In the genomic region with DNA sequence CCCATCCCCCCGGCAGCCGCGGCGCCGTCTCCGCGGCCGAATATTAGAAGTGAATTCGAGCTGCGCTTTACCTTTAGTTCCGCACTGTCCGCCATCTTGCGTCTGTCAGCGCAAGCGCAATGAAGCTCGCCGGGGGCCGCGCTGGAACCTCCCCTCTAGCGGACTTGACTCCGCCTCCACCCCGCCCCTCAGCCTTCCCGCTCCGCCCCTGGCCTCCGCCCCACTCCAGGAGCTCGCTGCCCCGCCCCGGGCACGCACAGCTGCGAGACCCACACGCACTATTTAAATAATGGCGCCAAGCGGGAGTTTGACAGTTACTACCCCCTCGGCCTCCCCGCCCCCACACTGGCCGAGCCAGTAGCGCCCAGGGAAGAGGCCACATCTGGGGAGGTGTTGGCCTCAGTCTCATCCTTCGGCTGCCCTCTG, we compare ENCODE assay signal across 8 mouse cellular contexts. TPM values are rescaled to one million over a fixed set of nuclear protein-coding genes. Genes with fewer than 3 reads are reported as not detected.
DNase-seq lines count a peak whose midpoint lies in the region; ATAC-seq and TF ChIP-seq lines count a peak whose summit lies in the region.

No protein-coding gene starts in this region.

- under 1% methylated on average over 38 of the region's 38 CpGs for WGBS in bone marrow, adult 2 months
- 1% methylated on average over 38 of the region's 38 CpGs for WGBS in embryonic facial prominence, embryonic 15.5 days
- WGBS in limb, embryonic 14.5 days = under 1% methylated on average over 22 of the region's 38 CpGs
- WGBS in midbrain, postnatal 0 days = under 1% methylated on average over 38 of the region's 38 CpGs

- H3K4me2 ChIP-seq in embryonic facial prominence, embryonic 15.5 days (replicated peaks) = peak overlapping the region; percentile 83
- H3K4me2 ChIP-seq in limb, embryonic 14.5 days (replicated peaks; ENCODE audit: low read depth, low read length, severe bottlenecking) = peak overlapping the region; percentile 81
- H3K4me2 ChIP-seq in midbrain, postnatal 0 days (ENCODE audit: low read depth, low read length, poor library complexity, severe bottlenecking) = peak overlapping the region; percentile 74

- H3K9ac ChIP-seq in embryonic facial prominence, embryonic 15.5 days = peak overlapping the region; percentile 89
- peak overlapping the region; percentile 87 for H3K9ac ChIP-seq in limb, embryonic 14.5 days (ENCODE audit: low read depth, low read length, severe bottlenecking)
- H3K9ac ChIP-seq in midbrain, postnatal 0 days (replicated peaks; ENCODE audit: low read length, poor library complexity, severe bottlenecking) = peak overlapping the region; percentile 91

- H3K36me3 ChIP-seq in embryonic facial prominence, embryonic 15.5 days = no peaks in the 10 kb centered on the region
- no peaks in the 10 kb centered on the region for H3K36me3 ChIP-seq in limb, embryonic 14.5 days (ENCODE audit: control insufficient read depth, insufficient read depth, low read length)
- no peaks in the 10 kb centered on the region for H3K36me3 ChIP-seq in midbrain, postnatal 0 days (ENCODE audit: insufficient read depth, low read length)

- DNase-seq in 416B (ENCODE audit: low read depth) = peak; percentile 95
- DNase-seq in heart, adult 8-10 months (ENCODE audit: low spot score) = peak; percentile 97
- DNase-seq in kidney, adult 9 months = peak; percentile 97
- peak; percentile 96 for DNase-seq in limb, embryonic 14.5 days (ENCODE audit: low spot score)
- DNase-seq in midbrain, postnatal 0 days (ENCODE audit: low spot score) = peak; percentile 97
- peak; percentile 99 for DNase-seq in spleen, postnatal 14 days (ENCODE audit: low spot score in 2 of 2)

- no peaks in the 10 kb centered on the region for H3K27me3 ChIP-seq in embryonic facial prominence, embryonic 15.5 days
- H3K27me3 ChIP-seq in limb, embryonic 14.5 days (ENCODE audit: control insufficient read depth, insufficient read depth, low read length) = no peaks in the 10 kb centered on the region
- H3K27me3 ChIP-seq in midbrain, postnatal 0 days (ENCODE audit: insufficient read depth, low read length) = no peaks in the 10 kb centered on the region

- no peaks in the 10 kb centered on the region for H3K9me3 ChIP-seq in embryonic facial prominence, embryonic 15.5 days (replicated peaks)
- H3K9me3 ChIP-seq in limb, embryonic 14.5 days (ENCODE audit: control insufficient read depth, low read length) = no peaks in the 10 kb centered on the region
- 0 out of 2 replicates have a peak, but pooled peaks cover 5% of the 10 kb centered on the region for H3K9me3 ChIP-seq in midbrain, postnatal 0 days (ENCODE audit: low read length)

- H3K27ac ChIP-seq in bone marrow, adult 2 months (ENCODE audit: control insufficient read depth, insufficient read depth, low read depth, low read length, poor library complexity) = peak overlapping the region; percentile 98
- H3K27ac ChIP-seq in embryonic facial prominence, embryonic 15.5 days (replicated peaks) = peak overlapping the region; percentile 99
- H3K27ac ChIP-seq in limb, embryonic 14.5 days (replicated peaks; ENCODE audit: low read depth, low read length) = peak overlapping the region; percentile 94
- H3K27ac ChIP-seq in midbrain, postnatal 0 days (ENCODE audit: low read depth, low read length) = peak overlapping the region; percentile 87

- ATAC-seq in embryonic facial prominence, embryonic 15.5 days (ENCODE audit: insufficient number of reproducible peaks, low FRiP score, low TSS enrichment, low read depth) = peak; percentile 97
- ATAC-seq in limb, embryonic 14.5 days (ENCODE audit: low FRiP score, low read depth) = peak; percentile 94
- peak; percentile 97 for ATAC-seq in midbrain, postnatal 0 days (ENCODE audit: low FRiP score)

- peak; percentile 84 for TF ChIP-seq POLR2A in bone marrow, adult 2 months (IDR thresholded peaks at IDR 0.05; ENCODE audit: borderline replicate concordance, control insufficient read depth, low read depth, low read length)
- TF ChIP-seq POLR2A in limb, embryonic 14.5 days (IDR thresholded peaks at IDR 0.05; ENCODE audit: borderline replicate concordance, extremely low read depth, insufficient read depth, insufficient read length) = peak; percentile 76; the same call in 1 of the 2 replicates

- H3K4me3 ChIP-seq in bone marrow, adult 2 months (replicated peaks; ENCODE audit: control insufficient read depth, low read depth, low read length) = peak overlapping the region; percentile 98
- peak overlapping the region; percentile 100 for H3K4me3 ChIP-seq in embryonic facial prominence, embryonic 15.5 days (replicated peaks)
- peak overlapping the region; percentile 91 for H3K4me3 ChIP-seq in limb, embryonic 14.5 days (replicated peaks; ENCODE audit: low read length)
- H3K4me3 ChIP-seq in midbrain, postnatal 0 days (ENCODE audit: low read depth, low read length) = peak overlapping the region; percentile 96

- H3K4me1 ChIP-seq in bone marrow, adult 2 months (ENCODE audit: control insufficient read depth, insufficient read depth, low read length) = no peaks in the 10 kb centered on the region
- H3K4me1 ChIP-seq in embryonic facial prominence, embryonic 15.5 days = peaks cover 20% of the 10 kb centered on the region
- H3K4me1 ChIP-seq in limb, embryonic 14.5 days (ENCODE audit: control insufficient read depth, insufficient read depth, low read length) = peaks cover 8% of the 10 kb centered on the region
- H3K4me1 ChIP-seq in midbrain, postnatal 0 days (ENCODE audit: insufficient read depth, low read length) = no peaks in the 10 kb centered on the region

- TF ChIP-seq CTCF in bone marrow, adult 2 months (IDR thresholded peaks at IDR 0.05; ENCODE audit: control insufficient read depth, insufficient read depth, low read length) = no peak
- no peak; the same call in 1 of the 2 replicates for TF ChIP-seq CTCF in midbrain, postnatal 0 days (IDR thresholded peaks at IDR 0.05)

RNA-seq across cellular contexts. Expression of gene Pias1, which starts 6.9 kb away (rescaled TPM):
- 11.2 and 13.2 TPM in 2 replicates for polyA plus RNA-seq in bone marrow, adult 2 months (2011; ENCODE audit: insufficient read depth, insufficient read length, low replicate concordance, missing spikeins)
- 54.4 and 61.9 TPM in 2 replicates for polyA plus RNA-seq in embryonic facial prominence, embryonic 15.5 days (2015; fragmentation: Nextera tagmentation; extraction: Ambion mirVana)
- 10 to 100 TPM; 25.6 to 29.2 (median 26.2) TPM for total RNA-seq in heart, adult 8-10 months (2022)
- polyA plus RNA-seq in limb, embryonic 14.5 days (2012; rRNA removed) = 33.0 and 44.4 TPM in 2 replicates
- polyA plus RNA-seq in limb, embryonic 14.5 days (2014; fragmentation: Nextera tagmentation; extraction: Ambion mirVana) = 52.4 and 53.5 TPM in 2 replicates
- total RNA-seq in midbrain, postnatal 0 days (2014; rRNA removed) = 37.2 and 38.5 TPM in 2 replicates
- 50.5 and 50.9 TPM in 2 replicates for polyA plus RNA-seq in midbrain, postnatal 0 days (2015; fragmentation: Nextera tagmentation; extraction: Ambion mirVana)

Comparison
In these comparisons a context has a peak if more than half of its experiments do, and no peak if none do; other contexts are left out.
1. Peak in every context shown above with its lines: DNase-seq, ATAC-seq, H3K4me3 ChIP-seq and H3K27ac ChIP-seq.